Mouse (Mus musculus): ENCODE data around the gene Shisal2a.

DNA sequence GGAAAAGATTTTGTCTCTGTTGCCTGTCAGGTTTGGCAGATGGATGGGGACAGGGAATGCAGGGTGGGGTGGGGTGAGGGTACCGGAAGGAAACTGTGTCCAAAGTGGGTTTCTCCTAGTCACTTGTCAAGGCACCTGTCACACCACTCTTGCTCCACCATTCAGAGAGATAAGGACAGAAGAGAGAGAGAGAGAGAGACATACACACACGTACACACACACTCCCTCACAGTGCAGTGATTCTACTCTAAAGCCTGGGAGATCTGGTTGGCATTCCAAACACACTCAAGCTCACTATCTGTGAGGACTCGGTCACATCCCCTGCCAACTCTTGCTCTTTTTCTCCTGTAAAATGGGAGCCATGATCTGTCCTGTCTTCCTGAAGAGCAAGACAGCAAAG is 11.0 kb downstream of the Shisal2a start:
- TF ChIP-seq CTCF (conservative IDR thresholded peaks at IDR 0.05; ENCODE audit: low read length) (no peak), POU5F1 (IDR thresholded peaks at IDR 0.05; ENCODE audit: borderline replicate concordance, low read length) (no peak), NANOG (IDR thresholded peaks at IDR 0.05; ENCODE audit: borderline replicate concordance, low read length) (no peak)

Data from E14TG2a.4 (cell line).